13 mouse cellular contexts compared by ENCODE assay signal in genomic region chr1:119886320-119886719, GRCm38 (mm10). TPM values are rescaled to one million over a fixed set of nuclear protein-coding genes. Genes with fewer than 3 reads are reported as not detected.
DNase-seq lines count a peak whose midpoint lies in the region; ATAC-seq lines count a peak whose summit lies in the region.
"Had no signal": no experiment of that assay in that cellular context is flagged by ENCODE, and none has a peak within 500 bp of the region (broad histone marks: within the 10 kb centered on the region; RNA-seq: fewer than 3 reads in every experiment).

No protein-coding gene starts in this region.

- H3K4me1 ChIP-seq in heart, embryonic 16.5 days (ENCODE audit: control insufficient read depth, insufficient read depth, low read length), result peaks cover 4% of the 10 kb centered on the region; the same call in 1 of the 2 replicates
- H3K4me1 ChIP-seq in heart, embryonic 11.5 days (ENCODE audit: control insufficient read depth, insufficient read depth, low read length), result 0 out of 2 replicates have a peak, but pooled peaks cover 3% of the 10 kb centered on the region
- peaks cover 9% of the 10 kb centered on the region for H3K4me1 ChIP-seq in embryonic facial prominence, embryonic 15.5 days
- no peaks in the 10 kb centered on the region for H3K4me1 ChIP-seq in forebrain, embryonic 12.5 days
- H3K4me1 ChIP-seq: midbrain, embryonic 12.5 days had no signal

- DNase-seq in 3134 (ENCODE audit: extremely low read depth, insufficient read length, low spot score) (peak; percentile 21), NIH3T3 (ENCODE audit: low read depth) (peak; percentile 22)
- DNase-seq: cerebellum, adult 11-12 months; kidney, postnatal 10 days; layer of hippocampus, postnatal 36 days; liver, postnatal 0 days; right cerebral cortex, postnatal 14 days had no signal

- no peak overlapping the region for H3K4me3 ChIP-seq in heart, embryonic 16.5 days (ENCODE audit: low read length)
- H3K4me3 ChIP-seq in heart, embryonic 11.5 days (ENCODE audit: low read depth, low read length), result no peak overlapping the region
- H3K4me3 ChIP-seq in embryonic facial prominence, embryonic 15.5 days (replicated peaks), result no peak overlapping the region
- H3K4me3 ChIP-seq in forebrain, embryonic 12.5 days (replicated peaks), result no peak overlapping the region
- H3K4me3 ChIP-seq: midbrain, embryonic 12.5 days had no signal

- no peak overlapping the region for H3K27ac ChIP-seq in heart, embryonic 16.5 days (ENCODE audit: low read length)
- no peak overlapping the region for H3K27ac ChIP-seq in heart, embryonic 11.5 days (ENCODE audit: low read depth, low read length)
- H3K27ac ChIP-seq in embryonic facial prominence, embryonic 15.5 days (replicated peaks), result no peak overlapping the region
- no peak overlapping the region for H3K27ac ChIP-seq in forebrain, embryonic 12.5 days
- H3K27ac ChIP-seq: midbrain, embryonic 12.5 days had no signal

- no peaks in the 10 kb centered on the region for H3K27me3 ChIP-seq in heart, embryonic 16.5 days (ENCODE audit: control insufficient read depth, insufficient read depth, low read length)
- no peaks in the 10 kb centered on the region for H3K27me3 ChIP-seq in heart, embryonic 11.5 days (ENCODE audit: control insufficient read depth, insufficient read depth, low read length)
- no peaks in the 10 kb centered on the region for H3K27me3 ChIP-seq in embryonic facial prominence, embryonic 15.5 days
- H3K27me3 ChIP-seq in forebrain, embryonic 12.5 days, result no peaks in the 10 kb centered on the region
- H3K27me3 ChIP-seq: midbrain, embryonic 12.5 days had no signal

- H3K4me2 ChIP-seq in heart, embryonic 16.5 days (ENCODE audit: low read depth, low read length), result 0 out of 2 replicates have a peak overlapping the region, but pooled peaks have one; percentile 15
- no peak overlapping the region for H3K4me2 ChIP-seq in heart, embryonic 11.5 days
- H3K4me2 ChIP-seq in embryonic facial prominence, embryonic 15.5 days (replicated peaks), result no peak overlapping the region
- H3K4me2 ChIP-seq in forebrain, embryonic 12.5 days, result no peak overlapping the region
- H3K4me2 ChIP-seq: midbrain, embryonic 12.5 days had no signal

- no peaks in the 10 kb centered on the region for H3K9me3 ChIP-seq in heart, embryonic 16.5 days (replicated peaks; ENCODE audit: control insufficient read depth, low read length)
- H3K9me3 ChIP-seq in heart, embryonic 11.5 days (replicated peaks; ENCODE audit: control insufficient read depth, low read length), result no peaks in the 10 kb centered on the region
- H3K9me3 ChIP-seq in embryonic facial prominence, embryonic 15.5 days (replicated peaks), result no peaks in the 10 kb centered on the region
- no peaks in the 10 kb centered on the region for H3K9me3 ChIP-seq in forebrain, embryonic 12.5 days
- H3K9me3 ChIP-seq: midbrain, embryonic 12.5 days had no signal

- no peak overlapping the region for H3K9ac ChIP-seq in heart, embryonic 16.5 days (ENCODE audit: low read length)
- no peak overlapping the region for H3K9ac ChIP-seq in heart, embryonic 11.5 days (ENCODE audit: low read depth, low read length)
- H3K9ac ChIP-seq in embryonic facial prominence, embryonic 15.5 days, result no peak overlapping the region
- no peak overlapping the region for H3K9ac ChIP-seq in forebrain, embryonic 12.5 days
- H3K9ac ChIP-seq: liver, postnatal 0 days; midbrain, embryonic 12.5 days had no signal

- 36% methylated on average over 7 of the region's 7 CpGs for whole genome bisulfite sequencing in heart, embryonic 16.5 days
- 41% methylated on average over 7 of the region's 7 CpGs for WGBS in heart, embryonic 11.5 days (ENCODE audit: insufficient replicate concordance)
- WGBS in embryonic facial prominence, embryonic 15.5 days, result 9% methylated on average over 7 of the region's 7 CpGs
- 73% methylated on average over 7 of the region's 7 CpGs for WGBS in forebrain, embryonic 12.5 days

- ATAC-seq in heart, embryonic 16.5 days (replicated peaks; ENCODE audit: extremely low read depth, insufficient read depth, low FRiP score), result no peak
- no peak for ATAC-seq in heart, embryonic 11.5 days (replicated peaks; ENCODE audit: insufficient number of reproducible peaks, low FRiP score, low TSS enrichment)
- ATAC-seq in embryonic facial prominence, embryonic 15.5 days (ENCODE audit: insufficient number of reproducible peaks, low FRiP score, low TSS enrichment, low read depth), result peak; percentile 39; the same call in 1 of the 2 replicates
- ATAC-seq in forebrain, embryonic 12.5 days (ENCODE audit: low FRiP score), result no peak
- no peak for ATAC-seq in cerebellum, adult (ENCODE audit: insufficient number of reproducible peaks, low FRiP score, low TSS enrichment)
- ATAC-seq: liver, postnatal 0 days had no signal

- H3K36me3 ChIP-seq in heart, embryonic 16.5 days (ENCODE audit: control insufficient read depth, insufficient read depth), result no peaks in the 10 kb centered on the region
- H3K36me3 ChIP-seq in heart, embryonic 11.5 days (ENCODE audit: control insufficient read depth, insufficient read depth, low read length), result no peaks in the 10 kb centered on the region
- no peaks in the 10 kb centered on the region for H3K36me3 ChIP-seq in embryonic facial prominence, embryonic 15.5 days
- no peaks in the 10 kb centered on the region for H3K36me3 ChIP-seq in forebrain, embryonic 12.5 days (replicated peaks)
- H3K36me3 ChIP-seq: midbrain, embryonic 12.5 days had no signal

RNA-seq across cellular contexts. Expression of gene Tmem177, which starts 26.7 kb away (rescaled TPM):
- polyA plus RNA-seq in heart, embryonic 16.5 days (2015; fragmentation: Nextera tagmentation; extraction: Ambion mirVana), result 8.0 and 8.4 TPM in 2 replicates
- polyA plus RNA-seq in heart, embryonic 11.5 days (2014; fragmentation: Nextera tagmentation; extraction: Ambion mirVana), result 6.3 and 6.4 TPM in 2 replicates
- polyA plus RNA-seq in embryonic facial prominence, embryonic 15.5 days (2015; fragmentation: Nextera tagmentation; extraction: Ambion mirVana), result 8.1 TPM in 2 replicates
- 9.3 and 11.3 TPM in 2 replicates for polyA plus RNA-seq in forebrain, embryonic 12.5 days (2016; fragmentation: Nextera tagmentation; extraction: Ambion mirVana)

RNA-seq across cellular contexts. Expression of gene Ptpn4, which starts 48.9 kb away (rescaled TPM):
- polyA plus RNA-seq in heart, embryonic 16.5 days (2015; fragmentation: Nextera tagmentation; extraction: Ambion mirVana), result 4.8 and 5.0 TPM in 2 replicates
- 4.8 and 5.9 TPM in 2 replicates for polyA plus RNA-seq in heart, embryonic 11.5 days (2014; fragmentation: Nextera tagmentation; extraction: Ambion mirVana)
- polyA plus RNA-seq in embryonic facial prominence, embryonic 15.5 days (2015; fragmentation: Nextera tagmentation; extraction: Ambion mirVana), result 6.6 and 7.0 TPM in 2 replicates
- polyA plus RNA-seq in forebrain, embryonic 12.5 days (2016; fragmentation: Nextera tagmentation; extraction: Ambion mirVana), result 11.1 and 13.1 TPM in 2 replicates
